In the genomic region with DNA sequence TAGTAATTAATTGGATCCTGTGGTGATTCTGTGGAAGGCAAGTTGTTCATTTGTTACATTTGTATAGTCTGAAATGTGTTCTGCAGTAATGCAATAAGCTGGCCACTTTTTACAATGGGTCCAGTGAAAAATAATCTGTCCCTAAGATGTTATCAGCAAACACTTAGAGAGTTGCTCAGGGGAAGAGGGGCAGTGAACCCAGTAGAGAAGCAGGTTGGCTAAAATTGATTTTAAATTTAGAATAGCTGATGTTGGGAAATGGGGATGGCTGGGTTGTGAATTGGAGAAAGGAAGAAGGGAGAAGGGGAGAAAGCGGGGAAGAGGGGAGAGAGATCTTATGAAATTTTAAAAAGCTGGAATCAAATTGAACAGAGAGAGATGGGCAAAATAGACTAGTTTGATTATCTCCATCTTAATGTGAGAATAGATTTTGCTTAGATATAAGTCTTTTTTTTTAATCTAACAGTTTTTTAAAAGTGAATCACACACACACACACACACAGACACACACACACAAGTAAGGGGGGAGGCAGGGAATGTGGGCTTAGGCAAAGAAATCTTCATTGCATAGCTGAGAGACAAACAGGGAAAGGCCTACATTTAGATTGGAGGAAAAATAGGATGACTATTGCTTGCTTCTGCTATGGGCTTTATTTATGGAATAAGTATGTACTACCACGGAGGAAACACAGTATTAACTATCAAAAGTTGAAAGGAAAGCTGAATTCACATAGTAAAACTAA, we compare ENCODE assay signal across 27 mouse cellular contexts. TPM values are rescaled to one million over a fixed set of nuclear protein-coding genes. Genes with fewer than 3 reads are reported as not detected.
A peak's percentile ranks its signal among the peaks of the same experiment; 100 is the strongest.
DNase-seq lines count a peak whose midpoint lies in the region; ATAC-seq lines count a peak whose summit lies in the region.
"Had no signal": no experiment of that assay in that cellular context is flagged by ENCODE, and none has a peak within 500 bp of the region (broad histone marks: within the 10 kb centered on the region; RNA-seq: fewer than 3 reads in every experiment).

No protein-coding gene starts in this region.

- peaks cover 89% of the 10 kb centered on the region for H3K27me3 ChIP-seq in intestine, embryonic 14.5 days (replicated peaks; ENCODE audit: control insufficient read depth, insufficient read depth, low read length)
- H3K27me3 ChIP-seq in intestine, embryonic 16.5 days (replicated peaks; ENCODE audit: control insufficient read depth, insufficient read depth, low read length), result peaks cover 63% of the 10 kb centered on the region
- H3K27me3 ChIP-seq in neural tube, embryonic 11.5 days (ENCODE audit: control insufficient read depth, insufficient read depth, low read length), result peaks cover 82% of the 10 kb centered on the region
- H3K27me3 ChIP-seq in forebrain, embryonic 12.5 days, result peaks cover 34% of the 10 kb centered on the region; the same call in 1 of the 2 replicates
- H3K27me3 ChIP-seq in kidney, embryonic 14.5 days (ENCODE audit: control insufficient read depth, insufficient read depth, low read length), result peaks cover 82% of the 10 kb centered on the region

- no peak overlapping the region for H3K9ac ChIP-seq in intestine, embryonic 14.5 days (ENCODE audit: low read length)
- no peak overlapping the region for H3K9ac ChIP-seq in intestine, embryonic 16.5 days (ENCODE audit: low read depth, low read length)
- no peak overlapping the region for H3K9ac ChIP-seq in neural tube, embryonic 11.5 days (ENCODE audit: low read length)
- peak overlapping the region; percentile 71 for H3K9ac ChIP-seq in forebrain, embryonic 12.5 days
- no peak overlapping the region for H3K9ac ChIP-seq in kidney, embryonic 14.5 days (ENCODE audit: low read depth, low read length)
- H3K9ac ChIP-seq: embryonic facial prominence, embryonic 12.5 days; heart, embryonic 12.5 days; kidney, embryonic 15.5 days; limb, embryonic 13.5 days; liver, embryonic 15.5 days; stomach, embryonic 15.5 days had no signal

- no peaks in the 10 kb centered on the region for H3K36me3 ChIP-seq in intestine, embryonic 14.5 days (ENCODE audit: control insufficient read depth, insufficient read depth, low read length)
- H3K36me3 ChIP-seq in intestine, embryonic 16.5 days (ENCODE audit: control insufficient read depth, insufficient read depth, low read length), result no peaks in the 10 kb centered on the region
- H3K36me3 ChIP-seq in neural tube, embryonic 11.5 days (ENCODE audit: control insufficient read depth, insufficient read depth, low read length), result no peaks in the 10 kb centered on the region
- peaks cover 9% of the 10 kb centered on the region; the same call in 1 of the 2 replicates for H3K36me3 ChIP-seq in forebrain, embryonic 12.5 days (replicated peaks)
- H3K36me3 ChIP-seq in kidney, embryonic 14.5 days (ENCODE audit: control insufficient read depth, insufficient read depth, low read length), result no peaks in the 10 kb centered on the region
- H3K36me3 ChIP-seq: embryonic facial prominence, embryonic 12.5 days; heart, embryonic 12.5 days; kidney, embryonic 15.5 days; limb, embryonic 13.5 days; liver, embryonic 15.5 days; stomach, embryonic 15.5 days had no signal

- peak; percentile 50 for DNase-seq in intestine, embryonic 14.5 days (ENCODE audit: low spot score)
- peak; percentile 24 for DNase-seq in neural tube, embryonic 11.5 days (ENCODE audit: low spot score)
- no peak for DNase-seq in neural tube, embryonic 10.5 days (ENCODE audit: extremely low spot score, low spot score)
- no peak for DNase-seq in spleen, postnatal 10 days (ENCODE audit: low spot score in 2 of 2)
- no peak for DNase-seq in left cerebral cortex, adult 8-10 months (ENCODE audit: low spot score in 2 of 2)
- DNase-seq: adrenal gland, postnatal 36 days; B cell, adult 2 months; cerebellum, adult 9-11 months; spleen, adult 18-20 months; thymus, adult 2 months had no signal

- H3K4me1 ChIP-seq in intestine, embryonic 14.5 days (replicated peaks; ENCODE audit: control insufficient read depth, insufficient read depth, low read length), result no peaks in the 10 kb centered on the region; the same call in 1 of the 2 replicates
- H3K4me1 ChIP-seq in intestine, embryonic 16.5 days (ENCODE audit: control insufficient read depth, insufficient read depth, low read length), result peaks cover 15% of the 10 kb centered on the region; the same call in 1 of the 2 replicates
- no peaks in the 10 kb centered on the region for H3K4me1 ChIP-seq in neural tube, embryonic 11.5 days (ENCODE audit: control insufficient read depth, insufficient read depth, low read length)
- peaks cover 6% of the 10 kb centered on the region; the same call in 1 of the 2 replicates for H3K4me1 ChIP-seq in forebrain, embryonic 12.5 days
- peaks cover 6% of the 10 kb centered on the region; the same call in 1 of the 2 replicates for H3K4me1 ChIP-seq in kidney, embryonic 14.5 days (ENCODE audit: control insufficient read depth, insufficient read depth, low read length)
- H3K4me1 ChIP-seq: liver, embryonic 15.5 days had no signal

- ATAC-seq in intestine, embryonic 14.5 days (replicated peaks; ENCODE audit: low FRiP score, low TSS enrichment, low read depth), result no peak
- ATAC-seq in intestine, embryonic 16.5 days, result no peak
- no peak for ATAC-seq in neural tube, embryonic 11.5 days (ENCODE audit: insufficient read depth, low FRiP score, low TSS enrichment)
- ATAC-seq in forebrain, embryonic 12.5 days (ENCODE audit: low FRiP score), result no peak
- ATAC-seq in kidney, embryonic 14.5 days (ENCODE audit: low FRiP score, low TSS enrichment), result no peak
- ATAC-seq: activated CD4-positive, CD25-positive, alpha-beta regulatory T cell, adult 4 months; inflammation-experienced regulatory T-cells, adult 6 months; lung, postnatal 0 days; Patski had no signal

- H3K9me3 ChIP-seq in intestine, embryonic 14.5 days (ENCODE audit: control insufficient read depth, low read length), result no peaks in the 10 kb centered on the region
- H3K9me3 ChIP-seq in intestine, embryonic 16.5 days (ENCODE audit: control insufficient read depth, low read length), result no peaks in the 10 kb centered on the region
- H3K9me3 ChIP-seq in neural tube, embryonic 11.5 days (ENCODE audit: control insufficient read depth, low read length), result no peaks in the 10 kb centered on the region
- H3K9me3 ChIP-seq in forebrain, embryonic 12.5 days, result no peaks in the 10 kb centered on the region
- H3K9me3 ChIP-seq in kidney, embryonic 14.5 days (ENCODE audit: control insufficient read depth, low read length), result no peaks in the 10 kb centered on the region
- H3K9me3 ChIP-seq: embryonic facial prominence, embryonic 12.5 days; kidney, embryonic 15.5 days; liver, embryonic 15.5 days; stomach, embryonic 15.5 days had no signal

- H3K4me3 ChIP-seq in intestine, embryonic 14.5 days (ENCODE audit: low read depth, low read length), result no peak overlapping the region
- H3K4me3 ChIP-seq in intestine, embryonic 16.5 days (ENCODE audit: low read length), result no peak overlapping the region
- no peak overlapping the region for H3K4me3 ChIP-seq in neural tube, embryonic 11.5 days (ENCODE audit: low read depth, low read length)
- peak overlapping the region; percentile 51 for H3K4me3 ChIP-seq in forebrain, embryonic 12.5 days (replicated peaks)
- H3K4me3 ChIP-seq in kidney, embryonic 14.5 days (ENCODE audit: low read length), result no peak overlapping the region
- H3K4me3 ChIP-seq: embryonic facial prominence, embryonic 12.5 days; heart, embryonic 12.5 days; kidney, embryonic 15.5 days; limb, embryonic 13.5 days; liver, embryonic 15.5 days; myocyte; stomach, embryonic 15.5 days had no signal

- 10% methylated on average over 2 of the region's 2 CpGs for WGBS in intestine, embryonic 14.5 days
- 7% methylated on average over 2 of the region's 2 CpGs for WGBS in intestine, embryonic 16.5 days
- WGBS in neural tube, embryonic 11.5 days, result 7% methylated on average over 2 of the region's 2 CpGs
- 7% methylated on average over 2 of the region's 2 CpGs for WGBS in forebrain, embryonic 12.5 days
- WGBS in kidney, embryonic 14.5 days, result 11% methylated on average over 2 of the region's 2 CpGs

- H3K4me2 ChIP-seq in intestine, embryonic 14.5 days (ENCODE audit: low read length), result no peak overlapping the region
- no peak overlapping the region for H3K4me2 ChIP-seq in intestine, embryonic 16.5 days (ENCODE audit: low read depth, low read length)
- H3K4me2 ChIP-seq in neural tube, embryonic 11.5 days (ENCODE audit: low read depth), result no peak overlapping the region
- H3K4me2 ChIP-seq in forebrain, embryonic 12.5 days, result peak overlapping the region; percentile 52
- no peak overlapping the region for H3K4me2 ChIP-seq in kidney, embryonic 14.5 days (replicated peaks; ENCODE audit: low read depth, low read length)
- H3K4me2 ChIP-seq: embryonic facial prominence, embryonic 12.5 days; heart, embryonic 12.5 days; kidney, embryonic 15.5 days; limb, embryonic 13.5 days; liver, embryonic 15.5 days; stomach, embryonic 15.5 days had no signal

- H3K27ac ChIP-seq in intestine, embryonic 14.5 days (ENCODE audit: low read depth), result no peak overlapping the region
- H3K27ac ChIP-seq in intestine, embryonic 16.5 days (ENCODE audit: low read length), result no peak overlapping the region
- H3K27ac ChIP-seq in neural tube, embryonic 11.5 days (ENCODE audit: low read depth, low read length), result no peak overlapping the region
- H3K27ac ChIP-seq in forebrain, embryonic 12.5 days, result peak overlapping the region; percentile 82
- H3K27ac ChIP-seq in kidney, embryonic 14.5 days (ENCODE audit: low read depth, low read length), result no peak overlapping the region
- H3K27ac ChIP-seq: embryonic facial prominence, embryonic 12.5 days; kidney, embryonic 15.5 days; limb, embryonic 13.5 days; liver, embryonic 15.5 days; stomach, embryonic 15.5 days had no signal

RNA-seq across cellular contexts. Expression of a gene that starts 3.1 kb away (rescaled TPM):
- polyA plus RNA-seq in intestine, embryonic 14.5 days (2014; fragmentation: Nextera tagmentation; extraction: Ambion mirVana), result not detected in 2 replicates
- not detected in 2 replicates for polyA plus RNA-seq in intestine, embryonic 16.5 days (2015; fragmentation: Nextera tagmentation; extraction: Ambion mirVana)
- polyA plus RNA-seq in neural tube, embryonic 11.5 days (2014; fragmentation: Nextera tagmentation; extraction: Ambion mirVana), result not detected in 2 replicates
- polyA plus RNA-seq in forebrain, embryonic 12.5 days (2016; fragmentation: Nextera tagmentation; extraction: Ambion mirVana), result 1.9 and 2.2 TPM in 2 replicates
- not detected in 2 replicates for polyA plus RNA-seq in kidney, embryonic 14.5 days (2014; fragmentation: Nextera tagmentation; extraction: Ambion mirVana)
- total RNA-seq in left cerebral cortex, adult 8-10 months (2022), result 1 to 10 TPM; 5.9 to 7.2 (median 6.5) TPM
- total RNA-seq: adrenal gland, postnatal 36 days; granulocyte monocyte progenitor cell, adult 5-6 weeks; heart, postnatal 25 days; megakaryocyte, adult 5-6 weeks had no signal
- polyA plus RNA-seq: activated CD4-positive, CD25-positive, alpha-beta regulatory T cell, adult 4 months; heart, embryonic 12.5 days; inflammation-experienced regulatory T-cells, adult 6 months; kidney, embryonic 15.5 days; limb, embryonic 13.5 days; liver, embryonic 15.5 days; lung, postnatal 0 days; myocyte; Patski; stomach, embryonic 15.5 days had no signal

RNA-seq across cellular contexts. Expression of a gene that starts 5.6 kb away (rescaled TPM):
- not detected in 2 replicates for polyA plus RNA-seq in intestine, embryonic 14.5 days (2014; fragmentation: Nextera tagmentation; extraction: Ambion mirVana)
- not detected in 2 replicates for polyA plus RNA-seq in intestine, embryonic 16.5 days (2015; fragmentation: Nextera tagmentation; extraction: Ambion mirVana)
- 0.86 and 1.2 TPM in 2 replicates for polyA plus RNA-seq in neural tube, embryonic 11.5 days (2014; fragmentation: Nextera tagmentation; extraction: Ambion mirVana)
- 59.7 and 68.4 TPM in 2 replicates for polyA plus RNA-seq in forebrain, embryonic 12.5 days (2016; fragmentation: Nextera tagmentation; extraction: Ambion mirVana)
- polyA plus RNA-seq in kidney, embryonic 14.5 days (2014; fragmentation: Nextera tagmentation; extraction: Ambion mirVana), result not detected in 2 replicates
- 100 to 1,000 TPM in 1 of 4 experiments, 10 to 100 TPM in 3; 89.6 to 102 (median 96.9) TPM for total RNA-seq in left cerebral cortex, adult 8-10 months (2022)
- total RNA-seq: adrenal gland, postnatal 36 days; granulocyte monocyte progenitor cell, adult 5-6 weeks; heart, postnatal 25 days; megakaryocyte, adult 5-6 weeks had no signal
- polyA plus RNA-seq: activated CD4-positive, CD25-positive, alpha-beta regulatory T cell, adult 4 months; inflammation-experienced regulatory T-cells, adult 6 months; kidney, embryonic 15.5 days; limb, embryonic 13.5 days; lung, postnatal 0 days; myocyte; Patski had no signal

Comparison
In these comparisons a context has a peak if more than half of its experiments do, and no peak if none do; other contexts are left out.
1. DNase-seq: peak in intestine, embryonic 14.5 days (single experiment) and neural tube, embryonic 11.5 days (single experiment); none in neural tube, embryonic 10.5 days (single experiment), spleen, postnatal 10 days (0 of 2) and left cerebral cortex, adult 8-10 months (0 of 2).
2. RNA of a gene that starts 5.6 kb away (polyA plus RNA-seq): 59.7 to 68.4 TPM in forebrain, embryonic 12.5 days; 0.86 to 1.2 TPM in neural tube, embryonic 11.5 days, not detected in intestine, embryonic 14.5 days, not detected in intestine, embryonic 16.5 days and not detected in kidney, embryonic 14.5 days; every median in the first group is over 10 times any median in the second.